Mouse (Mus musculus) adrenal gland, adult 18-20 months (tissue): ENCODE data around the gene Olfr659. TPM values are rescaled to one million over a fixed set of nuclear protein-coding genes. Genes with fewer than 3 reads are reported as not detected.

Experiments used
- DNase-seq, 2 experiments: peaks; one replicate each; pipeline ENCODE4 v3.0.0; 2021 to 2022; ENCODE audit warnings: low spot score in 2 of 2
- long read RNA-seq, 2 experiments: library from polyadenylated mRNA; stranded (forward); transcript quantifications; one replicate each; pipeline ENCODE4 v2.0.0; 2021
- total RNA-seq, 2 experiments: library from RNA; stranded (reverse); gene quantifications; 1 replicate in 1 of 2; 2 replicates in 1 of 2; pipeline ENCODE4 v1.2.3; 2021

Gene Olfr659
- not detected for total RNA-seq
- long read RNA-seq, experiment 1, result 0 reads
- long read RNA-seq, experiment 2, result 0 reads

DNA sequence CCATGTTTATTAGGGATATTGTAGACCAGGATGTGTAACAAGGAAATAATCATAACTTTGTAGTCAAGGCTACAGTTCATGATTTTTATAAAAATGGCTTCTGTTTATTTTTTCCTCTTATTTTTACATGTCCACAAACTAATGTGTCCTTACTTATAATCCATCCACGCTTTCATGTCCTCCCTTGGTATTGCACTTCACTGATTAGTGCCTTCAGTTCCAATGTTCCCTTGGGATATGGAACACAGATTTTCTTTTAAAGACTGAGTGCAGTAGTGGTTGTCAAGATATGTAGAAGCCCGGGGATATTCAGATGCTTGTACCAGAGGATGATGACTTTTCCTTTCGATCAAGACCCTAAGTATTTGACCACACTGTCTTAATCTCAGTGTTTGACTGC is at the start of gene Olfr659:
Gene Olfr659 (plus strand): TSS at position 301 of the 400 bp plus-strand sequence.
- no peak for DNase-seq

- DNase-seq, result no peak
These were observed 42.1 kb upstream of the Olfr659 start, which contains the start of gene Olfr657 for GRCm38 (mm10) chr7:104624494-104624893. Olfr657 (plus strand) TSS chr7:104624794.

DNA sequence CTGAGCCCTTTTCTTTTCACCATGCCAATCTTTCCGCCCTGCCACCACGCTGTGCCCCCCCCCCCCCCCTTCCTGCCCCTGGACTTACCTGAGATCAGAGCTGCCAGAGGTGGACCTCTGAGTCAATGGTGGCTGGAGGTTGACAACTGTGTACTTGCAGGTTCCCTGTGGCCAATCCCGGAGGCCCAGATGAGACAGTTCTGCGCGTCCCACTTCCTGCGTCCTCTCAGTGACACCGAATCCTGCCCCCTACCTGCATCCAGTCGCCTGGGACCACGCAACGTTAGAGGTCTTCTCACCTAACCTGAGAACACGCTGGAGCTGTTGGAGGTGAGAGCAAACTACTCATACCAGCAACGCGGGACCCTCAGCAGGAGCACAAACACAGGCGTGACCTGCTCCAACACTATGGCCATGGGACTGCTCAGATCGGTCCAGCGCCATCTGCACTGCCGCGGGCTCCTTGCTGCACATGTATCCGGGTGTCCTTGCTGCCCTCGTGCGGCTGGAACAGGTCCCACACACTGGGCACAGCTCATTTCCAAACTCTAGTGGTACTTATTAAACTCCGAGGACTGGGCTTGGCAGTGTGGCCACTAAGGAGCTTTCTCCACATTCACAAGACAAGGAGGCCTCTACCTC is 19.6 kb upstream of the Olfr659 start, which contains the start of gene Olfr658:
Gene Olfr658 (minus strand): TSS at position 465 of the 642 bp plus-strand sequence.
- DNase-seq, result peak; percentile 10 to 22

GRCm38 (mm10) chr7:104686201-104686600 is 19.6 kb downstream of the Olfr659 start, which contains the start of gene Olfr661:
Olfr661 (plus strand) TSS chr7:104686501.
- no peak for DNase-seq

Other genes with a start within 250 kb of the Olfr659 start
- gene Trim30a, start 201.6 kb upstream of the Olfr659 start, total RNA-seq, result 1 to 10 TPM; 4.8 to 5.1 TPM
- 1 to 10 TPM; 2.2 to 4.8 TPM for gene Trim30d, start 158.9 kb upstream of the Olfr659 start, total RNA-seq
- not detected for gene Olfr651, start 116.6 kb upstream of the Olfr659 start, total RNA-seq
- not detected for gene Olfr652, start 105.9 kb upstream of the Olfr659 start, total RNA-seq
- gene Olfr653, start 89.4 kb upstream of the Olfr659 start, total RNA-seq, result not detected
- gene Olfr654, start 79.7 kb upstream of the Olfr659 start, total RNA-seq, result not detected
- not detected for gene Olfr655, start 65.0 kb upstream of the Olfr659 start, total RNA-seq
- not detected for gene Olfr656, start 52.8 kb upstream of the Olfr659 start, total RNA-seq
- not detected for gene Olfr657, start 42.0 kb upstream of the Olfr659 start, total RNA-seq
- gene Olfr658, start 19.4 kb upstream of the Olfr659 start, total RNA-seq, result not detected
- not detected for gene Olfr661, start 19.7 kb downstream of the Olfr659 start, total RNA-seq
- gene Usp17le, start 110.7 kb downstream of the Olfr659 start, total RNA-seq, result not detected
- gene Usp17lb, start 175.8 kb downstream of the Olfr659 start, total RNA-seq, result not detected
- gene Usp17la, start 190.3 kb downstream of the Olfr659 start, total RNA-seq, result not detected
- gene Olfr665, start 211.3 kb downstream of the Olfr659 start, total RNA-seq, result not detected
- gene Olfr666, start 229.2 kb downstream of the Olfr659 start, total RNA-seq, result not detected